14 mouse cellular contexts compared by ENCODE assay signal in the genomic region with DNA sequence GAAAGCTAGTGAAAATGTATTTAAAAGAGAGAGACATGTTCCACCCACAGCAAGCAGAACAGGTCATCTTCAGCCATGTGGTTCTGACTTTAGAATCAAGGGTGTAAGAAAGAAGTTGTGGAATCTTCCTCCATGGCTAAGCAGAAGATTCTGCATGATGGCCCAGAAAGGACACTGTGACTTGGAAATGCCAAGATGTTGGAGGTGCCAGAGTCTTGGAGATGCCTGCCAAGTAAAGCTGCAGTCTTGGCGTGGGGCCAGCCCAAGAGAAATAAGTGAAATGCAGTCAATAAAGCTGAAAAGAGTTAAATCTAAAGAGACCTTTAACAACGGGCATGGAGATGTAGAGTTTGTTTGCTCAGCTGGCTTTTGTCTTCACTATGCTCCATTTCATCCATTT. TPM values are rescaled to one million over a fixed set of nuclear protein-coding genes. Genes with fewer than 3 reads are reported as not detected.
DNase-seq lines count a peak whose midpoint lies in the region; ATAC-seq and TF ChIP-seq lines count a peak whose summit lies in the region.
"Had no signal": no experiment of that assay in that cellular context is flagged by ENCODE, and none has a peak within 500 bp of the region (broad histone marks: within the 10 kb centered on the region; RNA-seq: fewer than 3 reads in every experiment).

No protein-coding gene starts in this region.

- no peak overlapping the region for H3K4me3 ChIP-seq in forebrain, embryonic 14.5 days (ENCODE audit: low read depth, low read length)
- no peak overlapping the region for H3K4me3 ChIP-seq in forebrain, embryonic 13.5 days
- H3K4me3 ChIP-seq in lung, embryonic 14.5 days (ENCODE audit: low read depth, low read length): no peak overlapping the region
- H3K4me3 ChIP-seq in lung, postnatal 0 days (ENCODE audit: low read depth, low read length): no peak overlapping the region
- H3K4me3 ChIP-seq: heart, embryonic 10.5 days; limb, embryonic 10.5 days; megakaryocyte, embryonic 14.5 days had no signal

- no peak for TF ChIP-seq CTCF in lung, embryonic 14.5 days (IDR thresholded peaks at IDR 0.05; ENCODE audit: low read depth)
- TF ChIP-seq CTCF in lung, postnatal 0 days (IDR thresholded peaks at IDR 0.05): no peak

- DNase-seq in forebrain, embryonic 14.5 days (ENCODE audit: low spot score): peak; percentile 14
- DNase-seq in lung, embryonic 14.5 days: peak; percentile 39
- DNase-seq in lung, postnatal 0 days (ENCODE audit: low spot score): no peak
- peak; percentile 58 for DNase-seq in cerebellum, adult 8-10 months
- peak; percentile 39 to 42 for DNase-seq in right cerebral cortex, adult 2 months (ENCODE audit: low spot score in 2 of 2)
- DNase-seq in gastrocnemius, postnatal 36 days: no peak
- DNase-seq in gastrocnemius, postnatal 25 days: no peak
- DNase-seq: thymus, postnatal 4 days had no signal

- no peak overlapping the region for H3K4me2 ChIP-seq in forebrain, embryonic 14.5 days (ENCODE audit: low read length)
- no peak overlapping the region for H3K4me2 ChIP-seq in forebrain, embryonic 13.5 days
- no peak overlapping the region for H3K4me2 ChIP-seq in lung, embryonic 14.5 days
- H3K4me2 ChIP-seq in lung, postnatal 0 days (replicated peaks; ENCODE audit: low read depth, low read length): no peak overlapping the region

- no peaks in the 10 kb centered on the region for H3K36me3 ChIP-seq in forebrain, embryonic 14.5 days (ENCODE audit: control insufficient read depth, insufficient read depth, low read length)
- no peaks in the 10 kb centered on the region for H3K36me3 ChIP-seq in forebrain, embryonic 13.5 days (ENCODE audit: poor library complexity, severe bottlenecking)
- no peaks in the 10 kb centered on the region for H3K36me3 ChIP-seq in lung, embryonic 14.5 days (ENCODE audit: insufficient read depth)
- no peaks in the 10 kb centered on the region for H3K36me3 ChIP-seq in lung, postnatal 0 days (ENCODE audit: insufficient read depth, low read length)
- H3K36me3 ChIP-seq: heart, embryonic 10.5 days; limb, embryonic 10.5 days had no signal

- no peaks in the 10 kb centered on the region for H3K9me3 ChIP-seq in forebrain, embryonic 14.5 days (replicated peaks; ENCODE audit: control insufficient read depth, low read length)
- no peaks in the 10 kb centered on the region for H3K9me3 ChIP-seq in forebrain, embryonic 13.5 days (replicated peaks)
- H3K9me3 ChIP-seq in lung, embryonic 14.5 days (ENCODE audit: low read depth, low read length): no peaks in the 10 kb centered on the region
- H3K9me3 ChIP-seq in lung, postnatal 0 days (ENCODE audit: low read length): no peaks in the 10 kb centered on the region
- H3K9me3 ChIP-seq: heart, embryonic 10.5 days; limb, embryonic 10.5 days; megakaryocyte, embryonic 14.5 days had no signal

- 50% methylated on average over 2 of the region's 2 CpGs for WGBS in forebrain, embryonic 14.5 days
- WGBS in forebrain, embryonic 13.5 days: 50% methylated on average over 2 of the region's 2 CpGs
- 38% methylated on average over 2 of the region's 2 CpGs for WGBS in lung, embryonic 14.5 days
- 45% methylated on average over 2 of the region's 2 CpGs for WGBS in lung, postnatal 0 days

- ATAC-seq in forebrain, embryonic 14.5 days: no peak
- ATAC-seq in forebrain, embryonic 13.5 days: no peak
- ATAC-seq in lung, embryonic 14.5 days (ENCODE audit: insufficient read depth): peak; percentile 24; the same call in 1 of the 2 replicates
- ATAC-seq in lung, postnatal 0 days: no peak

- no peak overlapping the region for H3K27ac ChIP-seq in forebrain, embryonic 14.5 days (ENCODE audit: low read depth, low read length)
- H3K27ac ChIP-seq in forebrain, embryonic 13.5 days: no peak overlapping the region
- H3K27ac ChIP-seq in lung, embryonic 14.5 days (ENCODE audit: low read depth): no peak overlapping the region
- H3K27ac ChIP-seq in lung, postnatal 0 days (ENCODE audit: low read length): no peak overlapping the region
- H3K27ac ChIP-seq: heart, embryonic 10.5 days; kidney, postnatal 0 days; limb, embryonic 10.5 days had no signal

- TF ChIP-seq EP300 in lung, postnatal 0 days (IDR thresholded peaks at IDR 0.05): no peak

- intact Hi-C loops in gastrocnemius, postnatal 36 days (cut with DNase I): no loop called here

- no peak overlapping the region for H3K9ac ChIP-seq in forebrain, embryonic 14.5 days (ENCODE audit: low read length)
- no peak overlapping the region for H3K9ac ChIP-seq in forebrain, embryonic 13.5 days
- no peak overlapping the region for H3K9ac ChIP-seq in lung, embryonic 14.5 days
- no peak overlapping the region for H3K9ac ChIP-seq in lung, postnatal 0 days (replicated peaks; ENCODE audit: low read depth)

- H3K27me3 ChIP-seq in forebrain, embryonic 14.5 days (replicated peaks; ENCODE audit: control insufficient read depth, insufficient read depth, low read length): no peaks in the 10 kb centered on the region
- H3K27me3 ChIP-seq in forebrain, embryonic 13.5 days: no peaks in the 10 kb centered on the region
- H3K27me3 ChIP-seq in lung, embryonic 14.5 days (ENCODE audit: insufficient read depth, low read length): no peaks in the 10 kb centered on the region
- H3K27me3 ChIP-seq in lung, postnatal 0 days (replicated peaks; ENCODE audit: insufficient read depth, low read length): no peaks in the 10 kb centered on the region
- H3K27me3 ChIP-seq: megakaryocyte, embryonic 14.5 days had no signal

- H3K4me1 ChIP-seq in forebrain, embryonic 14.5 days (ENCODE audit: control insufficient read depth, insufficient read depth, low read length): no peaks in the 10 kb centered on the region
- no peaks in the 10 kb centered on the region for H3K4me1 ChIP-seq in forebrain, embryonic 13.5 days
- no peaks in the 10 kb centered on the region for H3K4me1 ChIP-seq in lung, embryonic 14.5 days (ENCODE audit: insufficient read depth)
- H3K4me1 ChIP-seq in lung, postnatal 0 days (ENCODE audit: insufficient read depth, low read depth, low read length): no peaks in the 10 kb centered on the region
- H3K4me1 ChIP-seq: heart, embryonic 10.5 days; limb, embryonic 10.5 days; megakaryocyte, embryonic 14.5 days had no signal

RNA-seq across cellular contexts. Expression of gene Fgf14, which starts 42.0 kb away (rescaled TPM):
- 18.9 and 27.6 TPM in 2 replicates for polyA plus RNA-seq in forebrain, embryonic 14.5 days (2014; fragmentation: Nextera tagmentation; extraction: Ambion mirVana)
- polyA plus RNA-seq in forebrain, embryonic 13.5 days (2015; fragmentation: Nextera tagmentation; extraction: Ambion mirVana): 13.8 and 18.3 TPM in 2 replicates
- polyA plus RNA-seq in lung, embryonic 14.5 days (2014; fragmentation: Nextera tagmentation; extraction: Ambion mirVana): 0.18 and 0.22 TPM in 2 replicates
- 0.06 and 0.08 TPM in 2 replicates for polyA plus RNA-seq in lung, postnatal 0 days (2015; fragmentation: Nextera tagmentation; extraction: Ambion mirVana)
- total RNA-seq in gastrocnemius, postnatal 36 days (2021): not detected
- not detected for total RNA-seq in gastrocnemius, postnatal 25 days (2021)
- polyA plus RNA-seq: liver, embryonic 16.5 days had no signal

Comparison
In these comparisons a context has a peak if more than half of its experiments do, and no peak if none do; other contexts are left out.
1. DNase-seq: peak in forebrain, embryonic 14.5 days (single experiment), lung, embryonic 14.5 days (single experiment), cerebellum, adult 8-10 months (single experiment) and right cerebral cortex, adult 2 months (2 of 2); none in lung, postnatal 0 days (single experiment), gastrocnemius, postnatal 36 days (0 of 2) and gastrocnemius, postnatal 25 days (single experiment).
2. RNA of gene Fgf14, which starts 42.0 kb away (polyA plus RNA-seq): 18.9 to 27.6 TPM in forebrain, embryonic 14.5 days and 13.8 to 18.3 TPM in forebrain, embryonic 13.5 days; 0.18 to 0.22 TPM in lung, embryonic 14.5 days and 0.06 to 0.08 TPM in lung, postnatal 0 days; every median in the first group is over 10 times any median in the second.